Mouse (Mus musculus) megakaryocyte, embryonic 14.5 days (primary cell): ENCODE measurements around the gene Lrch1.

ENCODE experiments used
- FLI1 ChIP-seq: IDR thresholded peaks from 2 replicates; pipeline ENCODE4 v1.6.1; 2012; ENCODE audit warnings: low read length, inconsistent platforms, mixed read lengths
- GATA1 ChIP-seq: IDR thresholded peaks from 3 replicates; pipeline ENCODE4 v1.6.1; 2012; ENCODE audit warnings: mixed read lengths, low read length, inconsistent platforms, borderline replicate concordance

DNA sequence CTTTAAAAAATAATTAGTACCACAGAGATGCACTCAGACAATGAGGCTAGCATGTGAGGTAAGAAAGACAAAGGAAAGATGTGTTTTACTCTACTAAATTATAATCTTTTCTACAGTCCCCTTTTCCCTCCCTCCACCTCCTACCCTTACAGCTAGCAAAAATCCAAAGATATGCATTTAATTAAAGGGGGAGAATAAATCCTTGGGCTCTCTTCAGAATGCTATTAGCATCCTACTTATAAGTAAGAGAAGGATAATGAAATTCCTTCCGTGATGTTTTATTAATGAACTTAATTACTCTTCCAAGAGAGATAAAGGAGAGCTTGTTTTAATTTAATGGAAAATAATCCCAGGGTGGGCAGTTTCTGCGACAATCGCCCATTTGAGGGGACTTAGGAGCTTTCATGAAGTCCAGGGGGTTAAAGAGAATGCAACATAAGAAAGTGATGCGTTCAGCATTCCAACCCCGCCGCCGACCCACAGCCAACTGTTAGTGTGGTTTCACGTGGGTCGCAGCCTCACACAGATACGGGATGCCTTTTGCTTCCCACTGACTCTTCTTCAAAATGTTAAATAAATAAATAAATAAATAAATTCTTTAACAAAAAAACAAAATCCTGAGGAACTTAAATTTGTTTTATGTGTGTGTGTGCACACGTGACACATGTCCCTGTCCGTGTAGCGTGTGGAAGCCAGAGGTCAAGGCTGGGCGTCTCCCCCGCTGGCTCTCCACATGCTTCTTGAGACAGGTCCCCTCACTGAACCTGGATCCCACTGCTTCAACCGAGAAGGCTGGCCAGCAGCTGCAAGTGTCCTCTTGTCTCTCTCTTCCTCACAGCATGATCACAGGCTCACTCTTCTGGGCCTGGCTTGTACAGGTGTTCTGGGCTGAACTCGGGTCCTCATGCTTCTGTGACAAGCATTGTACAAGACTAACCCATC lies 132.6 kb downstream of the Lrch1 start:
- TF ChIP-seq GATA1 = no peak
- TF ChIP-seq FLI1 = no peak
